Mouse (Mus musculus): ENCODE data around the gene Myh3.
"Not testable (repeated sequence)": the region's sequence is repeated elsewhere in the genome, so short reads cannot be mapped to it uniquely, and the experiment has no call there.

Myh3 gene

DNA sequence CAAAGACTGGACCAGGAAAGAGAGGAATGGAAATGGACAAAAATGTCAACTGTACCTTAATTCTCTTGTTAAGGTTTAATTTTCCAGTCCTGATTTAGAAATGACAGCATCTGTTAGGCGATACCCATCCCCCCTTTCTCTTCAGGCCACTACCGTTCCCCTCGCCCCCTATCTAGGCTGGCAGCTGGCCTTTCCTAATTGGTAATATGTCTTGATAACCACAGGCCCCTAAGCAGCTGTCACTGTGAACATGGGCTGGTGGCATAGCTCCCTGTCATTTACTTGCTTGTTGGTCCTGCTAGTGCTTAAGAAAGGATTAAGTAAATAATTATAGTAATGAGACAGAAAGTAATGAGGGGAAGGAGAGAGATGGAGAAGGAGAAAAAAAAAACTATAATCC lies 665 bp upstream of the Myh3 start:
- DNase-seq (ENCODE audit: low spot score in 2 of 2) = no peak

DNA sequence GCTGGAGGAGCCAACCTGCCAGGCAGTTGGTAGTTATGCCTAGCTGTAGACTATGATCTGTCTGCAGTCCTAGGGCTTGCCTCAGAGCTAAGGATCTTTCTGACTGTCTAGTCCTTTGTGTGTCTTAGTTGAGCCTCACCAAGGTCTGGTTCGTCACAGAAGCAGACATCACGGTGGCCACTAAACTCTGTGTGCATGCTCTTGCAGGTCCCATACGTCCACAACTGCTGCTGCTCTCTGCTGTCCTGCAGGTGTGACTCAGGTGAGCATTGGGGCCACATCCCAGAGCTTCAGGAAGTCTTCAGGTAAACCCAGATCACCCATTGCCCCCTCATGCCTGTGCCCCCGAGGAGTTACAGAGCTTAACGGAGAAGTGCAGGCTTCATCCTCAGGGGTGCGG lies 788 bp downstream of the Myh3 start:
- DNase-seq (ENCODE audit: low spot score in 2 of 2) = no peak

DNA sequence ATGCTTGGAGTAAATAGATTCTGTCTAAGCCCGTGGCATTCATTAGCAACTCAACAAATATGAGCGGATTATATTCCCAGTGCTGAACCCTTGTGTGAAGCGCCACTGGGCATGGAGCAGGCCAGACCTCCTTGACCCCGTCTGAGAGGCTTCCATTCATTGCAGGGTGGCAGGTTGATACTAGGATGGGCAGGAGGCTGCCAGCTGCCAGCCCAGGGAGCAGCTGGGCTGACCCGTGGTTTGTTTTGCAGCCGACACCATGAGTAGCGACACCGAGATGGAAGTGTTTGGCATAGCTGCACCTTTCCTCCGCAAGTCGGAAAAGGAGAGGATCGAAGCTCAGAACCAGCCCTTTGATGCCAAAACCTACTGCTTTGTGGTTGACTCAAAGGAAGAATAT lies 1.6 kb downstream of the Myh3 start:
- DNase-seq (ENCODE audit: low spot score in 2 of 2) = no peak

DNA sequence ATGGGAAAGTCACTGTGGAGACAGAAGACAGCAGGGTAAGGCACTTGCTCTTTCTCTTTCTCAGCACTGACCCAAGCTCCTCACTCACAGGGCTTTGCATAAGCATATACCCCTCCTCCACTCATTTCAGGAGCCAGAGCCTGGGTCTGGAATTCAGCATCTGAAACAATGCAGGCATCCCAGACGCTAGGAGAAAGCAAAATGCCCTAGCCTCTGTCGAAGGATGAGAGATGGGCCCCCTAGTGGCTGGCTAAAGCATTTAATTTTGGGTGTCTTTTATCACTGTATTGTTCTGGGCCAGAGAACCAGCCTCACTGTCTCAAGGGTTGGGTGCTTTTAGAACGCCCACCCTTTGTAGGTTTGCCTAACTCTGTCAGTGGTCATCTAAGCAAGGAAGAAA lies 2.1 kb downstream of the Myh3 start:
- DNase-seq (ENCODE audit: low spot score in 2 of 2) = peak; percentile 22 to 25

GRCm38 (mm10) chr11:67081125-67081649 lies 3.1 kb downstream of the Myh3 start:
- peak in 1 of 2 experiments; percentile 20 for DNase-seq (ENCODE audit: low spot score in 2 of 2)

- DNase-seq (ENCODE audit: low spot score in 2 of 2) = no peak
Measured at GRCm38 (mm10) chr11:67082188-67082587, 4.1 kb downstream of the Myh3 start.

DNA sequence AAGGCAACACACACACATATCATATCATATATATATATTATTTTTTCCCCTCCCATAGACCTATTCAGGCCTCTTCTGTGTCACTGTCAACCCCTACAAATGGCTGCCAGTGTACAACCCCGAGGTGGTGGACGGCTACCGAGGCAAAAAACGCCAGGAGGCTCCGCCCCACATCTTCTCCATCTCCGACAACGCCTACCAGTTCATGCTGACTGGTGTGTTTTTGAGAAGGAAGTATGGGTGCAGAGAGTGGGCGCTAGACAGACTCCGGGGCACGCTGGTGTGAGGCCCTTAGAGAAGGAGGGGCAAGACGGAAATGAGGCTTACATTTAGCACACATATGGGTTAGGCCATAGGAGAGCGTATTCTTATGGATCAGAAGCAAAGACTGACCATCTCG lies 4.7 kb downstream of the Myh3 start:
- DNase-seq (ENCODE audit: low spot score in 2 of 2) = no peak

GRCm38 (mm10) chr11:67083239-67083638 lies 5.1 kb downstream of the Myh3 start:
- DNase-seq (ENCODE audit: low spot score in 2 of 2) = no peak

GRCm38 (mm10) chr11:67083712-67084340 lies 5.7 kb downstream of the Myh3 start:
- DNase-seq (ENCODE audit: low spot score in 2 of 2) = no peak

DNA sequence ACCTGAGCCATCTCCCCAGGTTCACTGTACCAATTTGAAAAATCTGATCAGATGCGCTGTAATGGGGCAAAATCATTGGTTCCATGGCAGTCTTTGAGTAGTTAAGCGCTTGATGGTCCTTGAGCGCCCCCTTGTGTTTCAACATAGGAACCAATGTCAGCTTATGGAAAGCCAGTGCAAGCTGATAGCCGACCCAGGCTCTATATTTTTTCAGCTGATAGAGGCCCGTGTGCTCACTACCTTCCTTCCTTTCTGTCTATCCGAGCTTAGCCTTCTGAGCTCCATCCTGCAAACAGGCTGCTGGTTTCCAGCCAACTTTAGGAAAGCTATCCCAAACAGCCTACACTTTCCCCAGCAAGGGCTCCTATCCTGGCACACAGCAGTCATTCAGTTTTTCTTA lies 7.4 kb downstream of the Myh3 start:
- DNase-seq (ENCODE audit: low spot score in 2 of 2) = peak; percentile 56 to 60

DNA sequence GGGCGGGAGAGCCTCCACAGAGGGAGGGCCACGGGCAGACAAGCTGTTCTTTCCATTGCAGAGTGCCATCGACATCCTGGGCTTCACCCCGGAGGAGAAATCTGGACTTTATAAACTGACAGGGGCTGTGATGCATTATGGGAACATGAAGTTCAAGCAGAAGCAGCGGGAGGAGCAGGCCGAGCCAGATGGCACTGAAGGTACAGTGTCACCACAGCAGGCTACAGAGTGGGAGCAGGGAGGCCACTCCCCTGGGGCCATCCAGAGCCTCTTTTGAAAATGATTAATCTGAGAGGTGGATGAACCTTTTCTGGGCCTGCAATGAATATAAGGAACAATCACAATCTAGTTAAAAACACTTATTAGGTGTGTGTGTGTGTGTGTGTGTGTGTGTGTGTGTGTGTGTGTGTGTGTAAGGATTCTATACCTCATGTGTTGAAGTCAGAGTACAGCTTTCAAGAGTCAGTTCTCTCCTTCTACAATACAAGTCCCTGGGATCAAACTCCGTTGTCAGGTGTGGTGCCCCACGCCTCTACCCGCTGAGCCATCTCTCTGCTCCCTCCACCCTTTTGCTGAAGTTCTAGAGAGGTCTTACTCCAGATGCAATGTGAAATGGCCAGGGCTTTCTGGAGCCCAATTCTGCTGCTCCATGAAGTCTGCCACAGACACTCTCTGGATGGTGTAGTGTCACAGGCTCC lies 8.5 kb downstream of the Myh3 start:
- DNase-seq (ENCODE audit: low spot score in 2 of 2) = no peak

DNA sequence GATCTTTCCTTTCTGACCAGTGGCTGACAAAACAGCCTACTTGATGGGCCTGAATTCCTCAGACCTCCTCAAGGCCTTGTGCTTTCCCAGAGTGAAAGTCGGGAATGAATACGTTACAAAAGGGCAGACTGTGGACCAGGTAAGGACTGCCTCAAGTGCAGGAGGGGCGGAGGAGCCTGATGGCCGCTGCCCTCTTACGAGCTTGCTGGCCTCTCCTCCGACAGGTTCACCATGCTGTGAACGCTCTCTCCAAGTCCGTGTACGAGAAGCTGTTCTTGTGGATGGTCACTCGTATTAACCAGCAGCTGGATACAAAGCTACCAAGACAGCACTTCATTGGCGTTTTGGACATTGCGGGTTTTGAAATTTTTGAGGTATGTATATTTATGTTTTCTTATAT lies 9.1 kb downstream of the Myh3 start:
- DNase-seq (ENCODE audit: low spot score in 2 of 2) = no peak

GRCm38 (mm10) chr11:67092354-67092753 lies 14.3 kb downstream of the Myh3 start:
- DNase-seq (ENCODE audit: low spot score in 2 of 2) = not testable (repeated sequence)

DNA sequence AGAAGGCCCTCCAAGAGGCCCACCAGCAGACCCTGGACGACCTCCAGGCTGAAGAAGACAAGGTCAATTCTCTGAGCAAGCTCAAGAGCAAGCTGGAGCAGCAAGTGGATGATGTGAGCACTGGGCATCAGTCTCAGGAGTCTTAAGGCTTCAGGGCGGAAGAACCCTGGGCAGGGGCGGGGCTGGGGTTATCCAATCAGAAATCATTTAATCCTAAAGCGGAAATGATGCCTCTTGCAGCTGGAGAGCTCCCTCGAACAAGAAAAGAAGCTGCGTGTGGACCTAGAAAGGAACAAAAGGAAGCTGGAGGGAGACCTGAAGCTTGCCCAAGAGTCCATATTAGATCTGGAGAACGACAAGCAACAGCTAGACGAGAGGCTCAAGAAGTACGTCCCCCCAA lies 15.1 kb downstream of the Myh3 start:
- DNase-seq (ENCODE audit: low spot score in 2 of 2) = no peak

- DNase-seq (ENCODE audit: low spot score in 2 of 2) = no peak
Measured at GRCm38 (mm10) chr11:67093652-67094051, 15.6 kb downstream of the Myh3 start.

- DNase-seq (ENCODE audit: low spot score in 2 of 2) = no peak
Measured at GRCm38 (mm10) chr11:67094470-67094869, 16.4 kb downstream of the Myh3 start.

- DNase-seq (ENCODE audit: low spot score in 2 of 2) = no peak
Measured at GRCm38 (mm10) chr11:67097709-67098108, 19.6 kb downstream of the Myh3 start.

- DNase-seq (ENCODE audit: low spot score in 2 of 2) = no peak
Measured at GRCm38 (mm10) chr11:67098427-67098826, 20.3 kb downstream of the Myh3 start.

DNA sequence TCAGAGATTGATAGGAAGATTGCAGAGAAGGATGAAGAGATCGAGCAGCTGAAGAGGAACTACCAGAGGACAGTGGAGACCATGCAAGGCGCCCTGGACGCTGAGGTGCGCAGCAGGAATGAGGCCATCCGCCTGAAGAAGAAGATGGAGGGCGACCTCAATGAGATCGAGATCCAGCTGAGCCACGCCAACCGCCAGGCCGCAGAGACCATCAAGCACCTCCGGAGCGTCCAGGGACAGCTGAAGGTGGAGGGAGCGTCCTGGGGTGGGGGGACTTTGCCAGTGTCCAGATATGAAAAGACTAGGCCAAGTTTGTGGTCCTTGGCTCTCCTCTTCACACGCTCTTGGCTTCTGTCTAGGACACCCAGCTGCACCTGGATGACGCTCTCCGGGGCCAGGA lies 21.1 kb downstream of the Myh3 start:
- DNase-seq (ENCODE audit: low spot score in 2 of 2) = no peak

DNA sequence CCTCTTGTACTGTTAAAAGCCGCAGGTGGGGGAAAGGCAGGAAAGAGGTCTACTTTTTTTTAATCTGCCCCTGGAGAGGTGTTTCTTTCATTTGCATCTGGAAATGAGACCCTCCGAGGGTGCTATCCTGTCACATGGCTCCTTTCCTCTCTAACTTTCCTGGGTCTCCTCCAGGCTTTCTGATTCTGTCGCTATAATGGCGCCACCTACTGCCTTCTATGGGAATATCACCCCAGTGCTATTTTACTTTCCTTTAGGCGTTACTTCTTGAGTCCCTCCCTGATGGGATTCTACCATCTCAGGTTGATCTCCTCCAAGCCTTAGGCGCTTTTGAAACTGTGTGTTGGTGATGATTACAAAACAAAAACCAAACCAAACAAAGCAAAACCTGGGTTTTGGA lies 22.1 kb downstream of the Myh3 start:
- no peak for DNase-seq (ENCODE audit: low spot score in 2 of 2)

DNA sequence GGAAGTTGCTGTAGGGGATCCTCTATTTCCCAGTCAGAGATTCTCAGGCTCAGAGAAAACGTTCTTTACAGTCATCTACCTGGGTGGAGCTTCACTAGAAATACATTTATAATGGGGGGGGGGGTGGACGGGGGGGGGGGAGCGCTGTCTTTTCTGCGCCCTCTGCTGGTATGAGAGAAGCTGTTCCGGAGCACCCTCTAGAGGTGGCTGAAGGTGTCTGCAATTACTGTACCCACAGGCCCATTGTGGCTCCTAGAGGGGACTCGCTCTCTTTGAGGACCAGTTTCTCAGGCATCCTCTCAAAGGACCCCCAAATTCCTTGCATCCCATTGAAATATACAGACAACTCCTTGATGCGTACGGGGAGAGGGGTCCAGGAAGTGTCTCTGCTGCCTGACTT lies 23.6 kb downstream of the Myh3 start:
- peak; percentile 22 to 23 for DNase-seq (ENCODE audit: low spot score in 2 of 2)

GRCm38 (mm10) chr11:67103256-67103655 lies 25.2 kb downstream of the Myh3 start:
- DNase-seq (ENCODE audit: low spot score in 2 of 2) = no peak

DNA sequence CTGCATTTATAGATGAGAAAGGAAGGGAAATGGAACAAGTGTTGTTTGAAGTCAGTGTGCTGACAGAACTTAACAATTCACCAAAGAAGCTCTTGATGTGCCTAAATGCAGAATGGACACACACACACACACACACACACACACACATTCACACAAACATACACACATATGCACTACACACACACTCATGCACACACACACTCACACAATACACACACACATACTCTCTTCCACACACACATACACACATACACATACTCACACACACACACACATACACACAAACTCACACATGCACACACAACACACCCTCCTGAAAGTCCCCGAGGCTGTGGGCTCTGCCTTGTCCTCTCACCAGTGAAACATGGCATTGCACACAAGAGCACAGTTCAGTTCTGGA lies 26.1 kb downstream of the Myh3 start:
- no peak for DNase-seq (ENCODE audit: low spot score in 2 of 2)

Measured in urinary bladder, postnatal 36 days (tissue).